Mouse (Mus musculus) stomach, postnatal 0 days (tissue): Measurements from ENCODE around the gene Gphb5.

Source experiments
- CTCF ChIP-seq: IDR thresholded peaks from 2 replicates; pipeline ENCODE4 v1.5.1; 2016; ENCODE audit warnings: antibody characterized with exemption, low read depth, mild to moderate bottlenecking, moderate library complexity
- EP300 ChIP-seq: optimal IDR thresholded peaks from 2 replicates; pipeline ENCODE3; 2016; ENCODE audit warnings: antibody characterized with exemption

DNA sequence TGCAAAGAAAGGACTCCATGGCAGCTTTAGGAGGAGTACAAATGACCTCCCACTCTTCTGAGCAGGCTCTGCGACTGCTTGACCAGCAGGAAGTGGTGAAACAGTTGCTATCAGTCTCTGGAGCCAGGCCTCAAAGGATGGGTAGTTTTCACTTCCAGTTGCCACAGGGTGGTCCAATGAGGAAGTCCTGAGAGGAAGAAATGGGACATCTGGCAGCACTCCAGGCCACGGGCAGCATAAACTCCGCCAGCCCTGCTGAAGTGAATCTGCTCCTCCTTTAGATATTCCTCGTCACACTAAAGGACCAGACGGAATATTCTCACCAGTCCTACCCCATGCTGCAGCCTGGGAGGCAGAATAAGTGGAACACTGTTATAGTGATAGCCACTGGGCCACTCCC lies 32.3 kb upstream of the Gphb5 start:
- TF ChIP-seq CTCF (no peak), EP300 (no peak)
